Comparison of ENCODE assay signal across 24 mouse cellular contexts in the genomic region with DNA sequence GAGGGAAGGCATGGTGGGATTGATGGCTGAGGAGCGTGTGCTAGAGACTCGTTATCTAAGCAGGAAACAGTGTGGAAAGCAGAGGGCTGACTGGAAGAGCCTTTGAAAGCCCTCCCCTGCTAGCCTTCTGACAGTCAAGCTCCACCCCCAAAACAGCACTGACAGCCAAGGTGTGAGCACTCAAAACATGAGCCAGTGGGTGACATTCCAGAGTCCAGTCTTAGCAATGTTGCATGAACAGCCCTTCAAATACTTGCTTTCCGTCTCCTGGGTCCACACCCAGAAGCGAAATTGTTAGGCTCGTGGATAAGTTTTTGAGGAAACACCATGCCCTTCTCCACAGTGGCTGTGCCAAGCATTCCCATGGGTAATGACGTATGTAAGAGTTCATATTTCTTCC.
"Had no signal": no experiment of that assay in that cellular context is flagged by ENCODE, and none has a peak within 500 bp of the region (broad histone marks: within the 10 kb centered on the region; RNA-seq: fewer than 3 reads in every experiment).

No protein-coding gene starts in this region.

- DNase-seq: kidney, adult 11 months; kidney, adult 8-10 months; kidney, postnatal 10 days; kidney, postnatal 36 days; layer of hippocampus, postnatal 36 days; left cerebral cortex, postnatal 4 days; liver, postnatal 0 days; right cerebral cortex, adult 18-20 months; right cerebral cortex, postnatal 14 days; right cerebral cortex, postnatal 4 days; thymus, postnatal 25 days had no signal

- H3K27ac ChIP-seq: intestine, embryonic 15.5 days; kidney, embryonic 15.5 days; left cerebral cortex, adult 2 months; limb, embryonic 12.5 days; limb, embryonic 15.5 days; liver, embryonic 14.5 days; midbrain, embryonic 15.5 days; neural tube, embryonic 12.5 days; neural tube, embryonic 15.5 days; stomach, postnatal 0 days had no signal

- H3K9ac ChIP-seq: intestine, embryonic 15.5 days; kidney, embryonic 15.5 days; limb, embryonic 12.5 days; limb, embryonic 15.5 days; liver, embryonic 14.5 days; liver, postnatal 0 days; midbrain, embryonic 15.5 days; neural tube, embryonic 12.5 days; neural tube, embryonic 15.5 days had no signal

- H3K4me3 ChIP-seq: intestine, embryonic 15.5 days; kidney, embryonic 15.5 days; left cerebral cortex, adult 2 months; limb, embryonic 12.5 days; limb, embryonic 15.5 days; megakaryocyte, embryonic 14.5 days; midbrain, embryonic 15.5 days; neural tube, embryonic 12.5 days; neural tube, embryonic 15.5 days had no signal

- H3K36me3 ChIP-seq: intestine, embryonic 15.5 days; kidney, embryonic 15.5 days; limb, embryonic 12.5 days; limb, embryonic 15.5 days; midbrain, embryonic 15.5 days; neural tube, embryonic 12.5 days; neural tube, embryonic 15.5 days had no signal

- H3K9me3 ChIP-seq: intestine, embryonic 15.5 days; kidney, embryonic 15.5 days; limb, embryonic 12.5 days; limb, embryonic 15.5 days; megakaryocyte, embryonic 14.5 days; midbrain, embryonic 15.5 days; neural tube, embryonic 12.5 days; neural tube, embryonic 15.5 days had no signal

- ATAC-seq: intestine, embryonic 15.5 days; liver, postnatal 0 days; midbrain, embryonic 15.5 days had no signal

- H3K4me2 ChIP-seq: intestine, embryonic 15.5 days; kidney, embryonic 15.5 days; limb, embryonic 12.5 days; limb, embryonic 15.5 days; liver, embryonic 11.5 days; midbrain, embryonic 11.5 days; midbrain, embryonic 15.5 days; neural tube, embryonic 12.5 days; neural tube, embryonic 15.5 days had no signal
